Mouse (Mus musculus) E14TG2a.4 (cell line): ENCODE measurements around the gene Stim2.

ENCODE experiments used
- CTCF ChIP-seq: conservative IDR thresholded peaks from 2 replicates; pipeline ENCODE4 v1.5.1; 2014; ENCODE audit warnings: low read length
- NANOG ChIP-seq: IDR thresholded peaks from 2 replicates; pipeline ENCODE4 v1.6.1; 2014; ENCODE audit warnings: borderline replicate concordance, low read length, mixed read lengths
- POU5F1 ChIP-seq: IDR thresholded peaks from 2 replicates; pipeline ENCODE4 v1.6.1; 2014; ENCODE audit warnings: low read length, borderline replicate concordance

DNA sequence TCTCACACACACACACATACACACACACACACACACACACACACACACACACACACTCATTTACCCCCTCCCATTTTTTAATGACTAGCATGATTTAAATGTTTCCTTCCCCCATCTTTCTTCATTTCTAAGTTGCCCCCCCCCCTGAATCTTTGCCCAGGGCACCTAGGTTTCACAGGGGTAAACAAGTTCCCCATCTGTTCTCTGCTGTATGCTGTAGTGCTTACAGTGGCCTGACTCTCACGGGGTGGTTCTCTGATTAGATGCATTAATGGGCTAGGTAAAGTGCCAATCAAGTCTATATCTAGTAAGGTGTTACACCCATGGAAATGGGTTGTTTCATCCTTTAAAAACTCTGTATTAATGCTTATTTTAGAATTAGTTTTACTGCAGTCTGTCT, 103.7 kb downstream of the Stim2 start:
- TF ChIP-seq CTCF (no peak), NANOG (no peak), POU5F1 (no peak)
